Mouse (Mus musculus) myocyte (in vitro differentiated cells): Measurements from ENCODE around the gene Ern1. TPM values are rescaled to one million over a fixed set of nuclear protein-coding genes. Genes with fewer than 3 reads are reported as not detected.
A peak's percentile ranks its signal among the peaks of the same experiment; 100 is the strongest.
"Not testable (repeated sequence)": the region's sequence is repeated elsewhere in the genome, so short reads cannot be mapped to it uniquely, and the experiment has no call there.

Experiments
- H3K27me3 ChIP-seq: one replicate; pipeline ENCODE4 v1.6.1; 2011; ENCODE audit not compliant: control insufficient read depth, insufficient read depth, insufficient read length
- H3K36me3 ChIP-seq: one replicate; pipeline ENCODE4 v1.6.1; 2011; ENCODE audit not compliant: control insufficient read depth, insufficient read depth
- H3K4me2 ChIP-seq: one replicate; pipeline ENCODE4 v1.6.1; 2011; ENCODE audit warnings: low read depth, control low read depth
- H3K4me3 ChIP-seq: one replicate; pipeline ENCODE4 v1.5.1; 2011; ENCODE audit warnings: mild to moderate bottlenecking, control low read depth, moderate library complexity
- H3K79me2 ChIP-seq: one replicate; pipeline ENCODE4 v1.6.1; 2011; ENCODE audit not compliant: control insufficient read depth, insufficient read depth
- H3ac ChIP-seq: one replicate; pipeline ENCODE4 v1.6.1; 2011; ENCODE audit not compliant: control insufficient read depth, insufficient read length
- CEBPB ChIP-seq: IDR thresholded peaks from 2 replicates; pipeline ENCODE4 v1.6.1; 2011; ENCODE audit warnings: mild to moderate bottlenecking, moderate library complexity; ENCODE audit not compliant: poor library complexity, insufficient read depth, severe bottlenecking
- E2F4 ChIP-seq: IDR thresholded peaks from one replicate; pipeline ENCODE4 v1.6.1; 2011; ENCODE audit warnings: mild to moderate bottlenecking, control low read depth, moderate library complexity; ENCODE audit not compliant: insufficient read depth
- MAX ChIP-seq: IDR thresholded peaks from one replicate; pipeline ENCODE4 v1.6.1; 2011; ENCODE audit warnings: low read depth, mild to moderate bottlenecking, control low read depth
- MYOD1 ChIP-seq, 3 experiments: IDR thresholded peaks; one replicate each; pipeline ENCODE4 v1.6.1; 2011; ENCODE audit warnings: control low read depth in 2 of 3, low read depth in 2 of 3, mild to moderate bottlenecking in 2 of 3, moderate library complexity in 1 of 3; ENCODE audit not compliant: insufficient read length in 2 of 3, control insufficient read depth in 1 of 3
- MYOG ChIP-seq, 3 experiments: IDR thresholded peaks; one replicate each; pipeline ENCODE4 v1.6.1; 2011; ENCODE audit warnings: control low read depth in 2 of 3, low read depth in 2 of 3, mild to moderate bottlenecking in 2 of 3; ENCODE audit not compliant: insufficient read length in 2 of 3, control insufficient read depth in 1 of 3, insufficient read depth in 1 of 3
- POLR2A ChIP-seq: IDR thresholded peaks from one replicate; pipeline ENCODE4 v1.6.1; 2011; ENCODE audit warnings: low read depth, mild to moderate bottlenecking, control low read depth, moderate library complexity; ENCODE audit not compliant: insufficient read length
- POLR2AphosphoS2 ChIP-seq: IDR thresholded peaks from one replicate; pipeline ENCODE4 v1.6.1; 2011; ENCODE audit warnings: low read depth, control low read depth; ENCODE audit not compliant: insufficient read length
- REST ChIP-seq: IDR thresholded peaks from one replicate; pipeline ENCODE4 v1.6.1; 2011; ENCODE audit warnings: mild to moderate bottlenecking, control low read depth, moderate library complexity; ENCODE audit not compliant: insufficient read depth, insufficient read length
- SRF ChIP-seq: IDR thresholded peaks from one replicate; pipeline ENCODE4 v1.6.1; 2011; ENCODE audit warnings: low read depth; ENCODE audit not compliant: control insufficient read depth, insufficient read length
- TCF12 ChIP-seq: IDR thresholded peaks from one replicate; pipeline ENCODE4 v1.6.1; 2011; ENCODE audit warnings: mild to moderate bottlenecking, control low read depth; ENCODE audit not compliant: poor library complexity, insufficient read depth, severe bottlenecking
- TCF3 ChIP-seq: IDR thresholded peaks from one replicate; pipeline ENCODE4 v1.6.1; 2011; ENCODE audit warnings: low read depth, control low read depth; ENCODE audit not compliant: insufficient read length
- USF1 ChIP-seq: IDR thresholded peaks from one replicate; pipeline ENCODE4 v1.6.1; 2011; ENCODE audit warnings: low read depth, mild to moderate bottlenecking, control low read depth, moderate library complexity
- polyA plus RNA-seq: library from polyadenylated mRNA; unstranded; fragments of >200 nt; fragmentation: generic; extraction: Trizol; gene quantifications from one replicate; pipeline ENCODE4 v1.2.1, GENCODE M21; 2012; ENCODE audit warnings: missing spikeins

Gene Ern1
- polyA plus RNA-seq, 1 experiment: 20.4 TPM

DNA sequence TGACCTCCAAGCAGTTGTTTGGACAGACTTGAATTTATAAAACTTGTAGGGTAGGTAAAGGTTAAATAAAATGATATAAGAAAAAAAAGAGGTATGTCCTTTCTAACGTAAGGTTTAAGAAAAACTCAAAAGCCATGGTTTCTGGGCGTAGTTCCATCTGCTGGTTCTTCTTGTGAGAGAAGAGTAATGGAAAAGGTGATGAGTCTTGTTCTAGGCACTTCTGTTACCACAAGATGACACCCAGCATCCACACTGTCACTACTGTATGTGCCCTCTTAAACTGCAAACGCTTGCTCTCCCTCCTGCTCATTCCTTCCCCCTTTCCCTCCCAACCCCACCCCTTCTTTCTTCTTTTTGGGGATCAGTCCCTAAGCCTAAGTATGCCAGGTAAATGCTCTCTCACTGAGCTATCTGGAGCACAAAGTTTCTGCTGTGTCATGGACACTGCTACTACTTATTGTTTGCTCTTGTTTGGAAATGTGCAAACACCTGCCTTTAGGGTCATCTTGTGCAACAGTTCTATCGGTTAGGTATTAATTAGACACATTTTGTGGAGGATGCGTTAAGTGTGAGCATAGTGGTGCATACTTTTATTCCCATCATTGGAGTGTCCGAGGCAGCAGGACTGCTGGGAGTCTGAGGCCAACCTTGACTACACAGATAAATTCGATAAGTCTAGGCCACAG is 5.5 kb upstream of the Ern1 start:
- Histone ChIP-seq H3K36me3 (no peaks in the 10 kb centered on the region), H3ac (no peak overlapping the region), H3K4me2 (no peak overlapping the region), H3K79me2 (no peaks in the 10 kb centered on the region), H3K27me3 (no peaks in the 10 kb centered on the region), H3K4me3 (no peak overlapping the region)
- TF ChIP-seq POLR2AphosphoS2: no peak
- TF ChIP-seq MAX: no peak
- TF ChIP-seq MYOG (IDR thresholded peaks at IDR 0.05; ENCODE audit: control insufficient read depth in 1 of 3, insufficient read depth in 1 of 3, insufficient read length in 2 of 3, low read depth in 2 of 3): no peak
- TF ChIP-seq TCF3: no peak
- TF ChIP-seq REST: no peak
- TF ChIP-seq CEBPB: no peak
- no peak for TF ChIP-seq SRF
- no peak for TF ChIP-seq USF1
- TF ChIP-seq TCF12: no peak
- no peak for TF ChIP-seq MYOD1 (IDR thresholded peaks at IDR 0.05; ENCODE audit: control insufficient read depth in 1 of 3, insufficient read length in 2 of 3, low read depth in 2 of 3)
- TF ChIP-seq POLR2A: no peak
- TF ChIP-seq E2F4: no peak

DNA sequence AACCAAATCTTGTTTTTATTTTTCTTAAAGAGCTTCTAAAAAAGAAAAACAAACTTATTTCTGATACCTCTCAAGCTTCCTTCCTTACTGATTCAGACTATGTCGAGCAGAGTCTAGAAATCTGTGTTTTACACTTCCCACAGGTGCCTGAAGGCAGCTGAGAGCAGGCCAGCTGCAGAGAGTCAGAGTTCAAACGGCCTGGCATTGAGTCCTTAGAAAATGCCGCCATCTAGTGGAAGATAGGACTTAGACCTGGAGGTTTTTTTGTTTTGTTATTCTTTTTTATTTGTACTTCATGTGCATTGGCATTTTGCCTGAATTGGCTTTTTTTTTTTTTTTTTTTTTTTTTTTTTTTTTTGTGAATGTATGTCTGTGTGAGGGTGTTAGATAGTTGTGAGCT is 3.7 kb upstream of the Ern1 start:
- H3K4me3 ChIP-seq: no peak overlapping the region
- no peaks in the 10 kb centered on the region for H3K36me3 ChIP-seq
- peaks cover 5% of the 10 kb centered on the region for H3K79me2 ChIP-seq
- no peak overlapping the region for H3K4me2 ChIP-seq
- H3K27me3 ChIP-seq: no peaks in the 10 kb centered on the region
- TF ChIP-seq MYOG (IDR thresholded peaks at IDR 0.05; ENCODE audit: control insufficient read depth in 1 of 3, insufficient read depth in 1 of 3, insufficient read length in 2 of 3, low read depth in 2 of 3) (peak in 2 of 3 experiments; percentile 31 to 55), POLR2AphosphoS2 (no peak), TCF12 (no peak), REST (no peak), MYOD1 (IDR thresholded peaks at IDR 0.05; ENCODE audit: control insufficient read depth in 1 of 3, insufficient read length in 2 of 3, low read depth in 2 of 3) (no peak), SRF (no peak), USF1 (no peak), E2F4 (no peak), TCF3 (no peak)
- H3ac ChIP-seq: no peak overlapping the region

DNA sequence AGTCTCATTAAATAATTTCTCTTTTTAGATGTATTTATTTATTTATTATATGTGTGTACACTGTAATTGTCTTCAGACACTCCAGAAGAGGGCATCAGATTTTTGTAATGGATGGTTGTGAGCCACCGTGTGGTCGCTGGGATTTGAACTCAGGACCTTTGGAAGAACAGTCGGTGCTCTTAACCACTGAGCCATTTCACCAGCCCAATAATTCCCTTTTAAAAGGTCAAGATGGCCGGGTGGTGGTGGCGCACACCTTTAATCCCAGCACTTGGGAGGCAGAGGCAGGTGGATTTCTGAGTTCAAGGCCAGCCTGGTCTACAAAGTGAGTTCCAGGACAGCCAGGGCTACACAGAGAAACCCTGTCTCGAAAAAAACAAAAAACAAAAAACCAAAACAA is 2.9 kb upstream of the Ern1 start:
- not testable (repeated sequence) for H3K27me3 ChIP-seq, H3K4me3 ChIP-seq, H3ac ChIP-seq, H3K36me3 ChIP-seq
- H3K79me2 ChIP-seq: peaks cover 13% of the 10 kb centered on the region
- H3K4me2 ChIP-seq: peak overlapping the region; percentile 22

DNA sequence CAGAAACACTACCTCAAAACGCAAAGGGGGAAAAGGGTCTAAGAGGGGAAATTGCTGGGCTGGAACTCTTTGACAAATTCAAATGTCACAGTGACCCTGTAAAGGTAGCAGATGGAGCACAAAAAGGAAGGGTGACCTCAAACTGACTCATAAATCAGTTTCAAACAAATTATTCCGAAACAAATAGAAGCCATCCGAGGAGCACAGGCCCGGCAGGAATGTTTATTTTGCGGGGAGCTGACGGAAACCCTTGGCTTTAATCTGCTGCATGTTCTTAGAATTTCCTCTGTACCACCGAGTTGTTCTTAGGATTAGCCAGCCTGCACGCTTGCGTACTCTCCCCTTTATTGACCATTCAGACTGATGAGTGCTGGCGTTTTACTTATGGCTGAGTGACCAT is 2.4 kb upstream of the Ern1 start:
- H3ac ChIP-seq: no peak overlapping the region
- H3K36me3 ChIP-seq: no peaks in the 10 kb centered on the region
- no peak for TF ChIP-seq CEBPB
- no peak for TF ChIP-seq MAX
- no peak for TF ChIP-seq POLR2A
- TF ChIP-seq E2F4: no peak

DNA sequence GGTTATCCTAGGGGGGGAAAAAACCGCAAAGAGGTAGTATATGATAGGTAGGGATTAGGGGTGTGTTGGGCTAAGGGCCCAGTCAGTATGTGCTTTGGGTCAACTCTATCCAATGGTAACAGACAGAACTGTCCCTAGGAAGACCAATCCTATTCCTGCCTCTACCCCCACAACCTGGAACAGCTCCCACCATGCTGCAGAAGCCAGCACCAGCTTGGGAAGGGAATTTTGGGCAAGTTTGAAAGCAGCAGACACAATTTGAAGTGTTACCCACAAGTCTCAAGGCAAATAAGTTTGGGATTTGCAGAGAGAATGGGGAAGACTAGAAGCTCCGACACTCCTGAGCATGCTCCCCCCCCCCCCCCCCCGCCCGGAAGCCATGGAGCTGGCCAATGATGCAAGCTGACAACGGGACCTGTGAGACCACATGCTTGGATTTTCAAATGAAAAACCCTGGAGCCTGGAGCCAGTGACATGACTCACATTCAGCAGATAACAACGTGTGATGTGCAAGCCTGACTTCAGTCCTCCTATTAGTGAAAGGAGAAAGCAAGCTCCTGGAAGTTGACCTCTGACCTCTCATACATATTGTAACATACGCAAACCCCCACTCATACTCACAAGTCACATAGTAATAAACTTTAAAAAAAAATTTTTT is 1.5 kb upstream of the Ern1 start:
- Histone ChIP-seq H3K27me3 (no peaks in the 10 kb centered on the region), H3K79me2 (peaks cover 27% of the 10 kb centered on the region), H3K4me3 (no peak overlapping the region), H3K36me3 (no peaks in the 10 kb centered on the region), H3K4me2 (peak overlapping the region; percentile 83), H3ac (no peak overlapping the region)
- TF ChIP-seq MYOD1 (IDR thresholded peaks at IDR 0.05; ENCODE audit: control insufficient read depth in 1 of 3, insufficient read length in 2 of 3, low read depth in 2 of 3) (no peak), POLR2A (no peak)

More for the DNA sequence above, 2.4 kb upstream of the Ern1 start:
- H3K27me3 ChIP-seq: no peaks in the 10 kb centered on the region
- peaks cover 18% of the 10 kb centered on the region for H3K79me2 ChIP-seq
- H3K4me2 ChIP-seq: peak overlapping the region; percentile 22
- H3K4me3 ChIP-seq: no peak overlapping the region

DNA sequence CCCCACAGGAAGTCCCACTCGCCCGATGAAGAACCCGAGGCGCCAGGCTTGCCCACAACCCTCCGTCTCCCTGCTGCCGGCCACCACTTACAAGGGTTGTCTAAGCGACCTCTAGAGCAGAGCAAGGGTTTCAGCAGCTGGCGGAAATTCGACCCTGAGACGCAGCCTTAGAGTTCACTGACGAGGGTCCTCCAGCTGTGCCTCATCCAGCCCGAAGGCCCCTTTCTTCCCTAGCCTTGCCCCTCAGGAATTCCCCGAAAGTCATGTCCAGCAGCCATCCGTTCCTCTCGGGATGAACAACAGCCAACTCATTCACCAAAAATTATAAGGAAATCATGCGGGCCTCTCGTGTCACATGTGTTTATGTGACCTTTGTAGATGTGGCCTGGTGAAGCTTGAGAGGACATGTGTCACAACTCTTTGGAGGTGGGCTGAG is 492 bp upstream of the Ern1 start:
- Histone ChIP-seq H3K4me3 (peak overlapping the region; percentile 61), H3K79me2 (peaks cover 37% of the 10 kb centered on the region), H3ac (peak overlapping the region; percentile 96), H3K27me3 (no peaks in the 10 kb centered on the region), H3K4me2 (peak overlapping the region; percentile 83), H3K36me3 (no peaks in the 10 kb centered on the region)
- no peak for TF ChIP-seq CEBPB
